Mouse (Mus musculus) heart, embryonic 14.5 days (tissue): ENCODE measurements around the gene Ezr. TPM values are rescaled to one million over a fixed set of nuclear protein-coding genes. Genes with fewer than 3 reads are reported as not detected.

Source experiments
- ATAC-seq: fragments of 200-750 bp; cut with Nextera tagmentation; 2 replicates; pipeline ENCODE4 v1.8.0; 2017; ENCODE audit warnings: low read depth, moderate TSS enrichment; ENCODE audit not compliant: insufficient number of reproducible peaks, insufficient read depth, low FRiP score
- H3K27ac ChIP-seq, 2 experiments: fragments of 200-500 bp in 1 of 2; fragments of 300-500 bp in 1 of 2; sonication (generic) in 1 of 2; replicated peaks in 1 of 2; 2 replicates each; pipeline ENCODE4 v1.5.1; 2012 to 2014; ENCODE audit warnings: low read depth in 2 of 2, low read length in 2 of 2, control low read depth in 1 of 2, mild to moderate bottlenecking in 1 of 2, mixed read lengths in 1 of 2; ENCODE audit not compliant: control insufficient read depth in 1 of 2, insufficient read depth in 1 of 2
- H3K27me3 ChIP-seq: fragments of 300-500 bp; sonication (generic); 2 replicates; pipeline ENCODE4 v1.6.1; 2014; ENCODE audit warnings: mild to moderate bottlenecking, low read length, control low read depth; ENCODE audit not compliant: control insufficient read depth, insufficient read depth
- H3K36me3 ChIP-seq: fragments of 300-500 bp; sonication (generic); 2 replicates; pipeline ENCODE4 v1.6.1; 2014; ENCODE audit warnings: mild to moderate bottlenecking, control low read depth, low read length, mixed read lengths; ENCODE audit not compliant: control insufficient read depth, insufficient read depth
- H3K4me1 ChIP-seq, 2 experiments: fragments of 200-500 bp in 1 of 2; fragments of 300-500 bp in 1 of 2; sonication (generic) in 1 of 2; 2 replicates each; pipeline ENCODE4 v1.6.1; 2012 to 2014; ENCODE audit warnings: low read length in 2 of 2, control low read depth in 1 of 2, mixed read lengths in 1 of 2; ENCODE audit not compliant: control insufficient read depth in 2 of 2, insufficient read depth in 2 of 2
- H3K4me2 ChIP-seq: fragments of 300-500 bp; sonication (generic); 2 replicates; pipeline ENCODE4 v1.6.1; 2014; ENCODE audit warnings: mild to moderate bottlenecking, low read length
- H3K4me3 ChIP-seq, 2 experiments: fragments of 200-500 bp in 1 of 2; fragments of 300-500 bp in 1 of 2; sonication (generic) in 1 of 2; 2 replicates each; pipeline ENCODE4 v1.5.1; 2012 to 2014; ENCODE audit warnings: low read length in 2 of 2, mild to moderate bottlenecking in 2 of 2, control low read depth in 1 of 2, low read depth in 1 of 2, moderate library complexity in 1 of 2; ENCODE audit not compliant: control insufficient read depth in 1 of 2, insufficient read depth in 1 of 2
- H3K9ac ChIP-seq: fragments of 300-500 bp; sonication (generic); 2 replicates; pipeline ENCODE4 v1.6.1; 2014; ENCODE audit warnings: mild to moderate bottlenecking, low read length
- H3K9me3 ChIP-seq: fragments of 300-500 bp; sonication (generic); 2 replicates; pipeline ENCODE4 v1.6.1; 2016; ENCODE audit warnings: low read length, control low read depth; ENCODE audit not compliant: control insufficient read depth
- WGBS: fragments of 180-500 bp; shearing (Covaris S2); extraction: QIAGEN DNeasy Blood & Tissue Kit; methylation state at CpG from one replicate; pipeline ENCODE4 v1.1.7; 2014; 5-methylcytosine and 5-hydroxymethylcytosine counted together
- polyA plus RNA-seq: library from polyadenylated mRNA; unstranded; fragments of >200 nt; fragmentation: Nextera tagmentation; extraction: Ambion mirVana; gene quantifications from 2 replicates; pipeline ENCODE4 v1.2.1, GENCODE M21; 2014

Ezr gene
- polyA plus RNA-seq, 1 experiment from 2014 or later = 102 TPM

DNA sequence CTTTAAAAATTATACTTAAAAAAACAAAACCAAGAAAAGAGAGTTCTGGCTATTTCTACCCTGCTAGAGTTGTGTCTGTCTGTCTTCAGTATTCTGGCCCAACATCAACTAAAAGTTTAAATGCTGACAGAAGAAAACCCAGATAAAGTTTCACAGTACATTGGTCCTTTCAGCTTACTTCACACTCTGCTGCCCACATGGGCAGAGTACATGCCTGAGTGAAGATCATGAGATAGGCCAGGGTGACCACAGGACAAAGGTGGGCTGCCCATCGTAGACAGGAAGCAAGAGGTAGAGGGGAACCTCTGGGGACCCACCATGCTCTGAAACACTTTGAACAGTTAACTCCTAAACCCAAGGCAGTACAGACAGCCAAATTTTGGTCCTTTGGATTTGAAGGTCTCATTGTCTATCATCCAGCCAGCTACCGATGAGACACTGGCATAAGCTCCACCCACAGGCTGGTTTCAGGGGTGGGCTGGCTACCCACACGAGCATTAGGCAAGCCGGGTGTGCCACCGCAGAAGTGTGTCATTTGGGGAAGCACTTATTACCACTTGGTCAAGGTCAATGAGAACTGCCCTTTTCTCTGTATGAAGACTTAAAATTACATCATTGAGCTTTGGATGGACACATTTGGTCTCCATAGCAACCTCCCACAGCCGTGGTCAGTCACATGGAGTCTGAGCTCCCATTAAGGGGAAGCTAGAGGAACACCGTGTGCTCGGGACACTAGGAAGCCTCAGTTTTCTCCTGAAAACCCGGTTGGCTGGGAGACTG, 35.9 kb downstream of the Ezr start:
- WGBS = 74% methylated on average over 9 of the region's 9 CpGs
- Histone ChIP-seq H3K4me1 (peaks cover 55 to 63% of the 10 kb centered on the region in 2 experiments), H3K9me3 (no peaks in the 10 kb centered on the region)

DNA sequence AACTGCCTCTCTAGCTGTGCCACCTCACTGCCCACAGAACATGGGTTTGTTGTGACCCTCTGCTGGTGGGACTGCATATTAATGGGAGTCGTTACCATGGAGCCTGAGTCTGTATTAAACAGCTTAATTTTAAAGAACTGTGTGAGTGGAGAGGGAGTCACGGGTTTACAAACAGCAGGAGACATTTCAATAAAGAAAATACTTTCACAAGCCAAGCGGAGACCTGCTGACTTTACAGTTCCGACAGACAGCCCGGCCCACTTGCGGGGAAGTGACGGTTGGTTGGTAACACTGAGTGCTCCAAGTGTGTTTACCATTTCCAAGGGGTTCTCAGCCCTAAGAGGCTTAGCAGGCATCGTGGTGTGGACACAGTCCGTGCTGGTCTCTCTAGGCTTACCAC, 36.6 kb downstream of the Ezr start:
- H3K4me3 ChIP-seq = no peak overlapping the region
- H3K9ac ChIP-seq = no peak overlapping the region
- H3K27ac ChIP-seq = no peak overlapping the region; a peak in 1 of 4 replicates
- 81% methylated on average over 9 of the region's 9 CpGs for WGBS
- no peak for ATAC-seq
- H3K9me3 ChIP-seq = no peaks in the 10 kb centered on the region
- no peak overlapping the region for H3K4me2 ChIP-seq
- peaks cover 65% of the 10 kb centered on the region for H3K36me3 ChIP-seq
- peaks cover 55 to 64% of the 10 kb centered on the region in 2 experiments for H3K4me1 ChIP-seq
- no peaks in the 10 kb centered on the region for H3K27me3 ChIP-seq

More for the DNA sequence above, 35.9 kb downstream of the Ezr start:
- ATAC-seq = no peak
- H3K9ac ChIP-seq = no peak overlapping the region
- no peak overlapping the region for H3K4me3 ChIP-seq
- H3K4me2 ChIP-seq = no peak overlapping the region
- peaks cover 65% of the 10 kb centered on the region for H3K36me3 ChIP-seq
- peak overlapping the region; percentile 84 to 86 for H3K27ac ChIP-seq
- no peaks in the 10 kb centered on the region for H3K27me3 ChIP-seq

DNA sequence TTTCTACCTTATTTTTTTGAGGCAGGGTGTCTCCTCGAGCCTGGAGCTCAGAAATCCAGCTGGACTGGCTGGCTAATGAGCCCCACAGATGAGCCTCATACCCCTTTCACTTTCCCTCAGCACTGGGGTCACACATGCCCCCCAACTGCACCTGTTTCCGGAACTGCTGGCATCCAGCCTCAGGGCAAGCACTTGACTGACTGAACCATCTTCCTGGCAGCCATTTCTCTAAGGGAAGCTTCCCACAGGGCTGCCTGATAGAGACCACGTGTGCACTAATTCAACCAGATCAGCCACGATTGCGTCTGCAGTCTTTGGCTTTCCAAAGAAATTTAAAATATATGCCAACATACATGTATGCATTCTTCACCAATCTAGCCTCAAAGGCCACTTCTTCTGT, 37.1 kb downstream of the Ezr start:
- H3K4me3 ChIP-seq = no peak overlapping the region
- no peak overlapping the region for H3K27ac ChIP-seq
- no peak overlapping the region for H3K9ac ChIP-seq

DNA sequence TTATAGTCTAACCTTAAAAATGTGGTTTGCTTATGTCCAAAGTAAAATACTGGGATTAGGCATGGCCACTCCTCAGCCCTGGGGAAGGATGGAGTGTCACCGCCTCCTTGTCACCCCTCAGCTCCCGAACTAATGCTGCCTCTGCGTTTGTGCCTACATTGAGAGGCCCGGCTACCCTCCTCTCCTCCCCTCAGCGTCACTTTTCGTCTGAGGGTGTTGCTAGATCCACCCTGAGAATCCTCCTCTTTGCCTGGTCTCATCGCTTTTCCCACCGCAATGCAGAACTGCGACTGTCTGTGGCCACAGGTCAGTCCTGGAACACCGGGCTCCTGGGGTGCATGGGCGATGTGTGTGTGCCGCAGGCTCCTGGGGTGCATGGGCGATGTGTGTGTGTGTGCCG, 37.7 kb downstream of the Ezr start:
- Histone ChIP-seq H3K4me2 (no peak overlapping the region), H3K9me3 (no peaks in the 10 kb centered on the region), H3K36me3 (peaks cover 68% of the 10 kb centered on the region), H3K9ac (no peak overlapping the region), H3K4me3 (no peak overlapping the region), H3K4me1 (peaks cover 55 to 64% of the 10 kb centered on the region in 2 experiments), H3K27ac (0 out of 4 replicates have a peak overlapping the region, but pooled peaks of 1 of the 2 experiments have one; percentile 1), H3K27me3 (no peaks in the 10 kb centered on the region)
- WGBS = 93% methylated on average over 14 of the region's 14 CpGs
- no peak for ATAC-seq

More for the DNA sequence above, 37.1 kb downstream of the Ezr start:
- Histone ChIP-seq H3K4me2 (no peak overlapping the region), H3K27me3 (no peaks in the 10 kb centered on the region), H3K36me3 (peaks cover 65% of the 10 kb centered on the region), H3K4me1 (peaks cover 55 to 64% of the 10 kb centered on the region in 2 experiments), H3K9me3 (no peaks in the 10 kb centered on the region)
- ATAC-seq = no peak
- WGBS = 88% methylated on average over 5 of the region's 5 CpGs

DNA sequence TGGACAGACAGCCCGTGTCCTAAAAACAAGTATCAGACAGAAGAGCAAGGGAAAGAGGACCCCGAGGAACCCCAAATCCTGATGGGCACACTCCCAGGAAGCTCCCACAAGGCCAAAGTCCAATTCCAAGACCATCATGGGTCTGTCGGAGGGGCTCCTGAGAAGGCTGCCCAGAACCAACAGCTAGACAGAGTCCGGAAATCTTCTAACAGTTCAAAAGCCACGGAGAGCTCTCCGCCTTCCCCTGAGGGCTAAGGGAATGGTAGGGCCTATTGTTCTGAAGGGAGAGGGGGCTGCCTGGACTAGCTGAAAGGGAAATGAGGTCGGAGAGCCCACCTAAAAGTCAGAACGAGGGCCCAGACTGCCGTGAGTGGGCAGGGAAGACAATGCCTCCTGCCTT, 38.2 kb downstream of the Ezr start:
- Histone ChIP-seq H3K9ac (no peak overlapping the region), H3K4me1 (peaks cover 51 to 60% of the 10 kb centered on the region in 2 experiments), H3K27me3 (no peaks in the 10 kb centered on the region), H3K27ac (0 out of 4 replicates have a peak overlapping the region, but pooled peaks of 1 of the 2 experiments have one; percentile 1), H3K4me3 (no peak overlapping the region), H3K36me3 (peaks cover 70% of the 10 kb centered on the region), H3K9me3 (no peaks in the 10 kb centered on the region), H3K4me2 (no peak overlapping the region)
- no peak for ATAC-seq
- WGBS = 74% methylated on average over 9 of the region's 9 CpGs

DNA sequence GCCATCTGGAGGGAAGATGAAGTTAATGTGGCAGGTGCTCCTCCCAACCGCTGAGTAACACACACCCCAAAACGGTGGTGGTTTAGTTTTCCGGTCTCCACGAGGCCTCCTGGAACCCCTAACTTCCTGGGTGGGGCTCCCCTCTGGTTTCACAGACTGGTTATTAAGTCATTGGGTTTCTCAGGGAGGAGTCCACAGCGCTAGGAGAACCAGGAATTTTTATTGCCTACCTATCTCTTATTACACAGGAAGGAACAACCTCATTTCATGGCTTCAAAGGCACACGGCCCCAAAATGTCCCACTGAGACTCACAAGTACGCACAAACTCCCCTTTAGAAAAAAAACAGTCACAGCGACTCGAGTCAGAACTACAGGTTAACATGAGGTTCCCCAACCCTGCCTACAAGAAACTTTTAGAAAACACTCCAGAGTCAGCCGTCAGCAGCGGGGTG, 38.8 kb downstream of the Ezr start:
- H3K36me3 ChIP-seq = peaks cover 74% of the 10 kb centered on the region
- H3K27me3 ChIP-seq = no peaks in the 10 kb centered on the region
- peaks cover 46 to 55% of the 10 kb centered on the region in 2 experiments for H3K4me1 ChIP-seq
- no peak for ATAC-seq
- H3K4me3 ChIP-seq = no peak overlapping the region
- 0 out of 2 replicates have a peak overlapping the region, but pooled peaks have one; percentile 13 for H3K9ac ChIP-seq
- WGBS = 81% methylated on average over 11 of the region's 11 CpGs
- 0 out of 4 replicates have a peak overlapping the region, but pooled peaks of 1 of the 2 experiments have one; percentile 1 for H3K27ac ChIP-seq
- no peaks in the 10 kb centered on the region for H3K9me3 ChIP-seq
- H3K4me2 ChIP-seq = no peak overlapping the region

DNA sequence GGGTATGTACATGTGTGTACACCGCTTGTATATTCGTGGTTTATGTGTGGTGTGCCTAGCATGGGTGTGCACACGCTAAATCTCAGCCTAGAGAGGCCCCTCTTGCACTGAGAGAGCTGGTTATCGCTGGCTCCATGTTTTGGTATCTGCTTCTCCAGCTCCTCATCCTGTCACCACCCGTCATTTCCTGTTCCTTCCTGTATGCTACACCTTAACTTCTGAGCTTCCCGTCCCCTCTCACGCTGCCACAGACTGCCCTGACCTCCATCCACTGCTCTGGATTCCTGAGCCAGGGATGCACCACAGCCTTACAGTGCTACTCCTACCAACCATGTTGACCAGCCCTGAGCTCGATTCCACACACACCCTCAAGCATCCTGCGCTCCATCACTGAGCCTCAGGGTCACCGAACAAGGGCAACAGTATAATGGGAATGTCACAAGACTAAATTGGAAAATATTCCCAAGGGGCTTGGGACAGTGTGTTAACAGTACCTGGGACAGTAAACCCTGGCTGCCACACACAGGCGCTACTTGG, 39.5 kb downstream of the Ezr start:
- H3K9me3 ChIP-seq = no peaks in the 10 kb centered on the region
- no peak overlapping the region for H3K4me3 ChIP-seq
- no peak overlapping the region for H3K9ac ChIP-seq
- WGBS = 60% methylated on average over 11 of the region's 11 CpGs
- H3K4me1 ChIP-seq = peaks cover 39 to 48% of the 10 kb centered on the region in 2 experiments
- peak overlapping the region in 1 of 2 experiments; percentile 72; a peak in 2 of 4 replicates for H3K27ac ChIP-seq
- no peak for ATAC-seq
- H3K36me3 ChIP-seq = peaks cover 78% of the 10 kb centered on the region
- no peaks in the 10 kb centered on the region for H3K27me3 ChIP-seq
- H3K4me2 ChIP-seq = no peak overlapping the region
